Mouse (Mus musculus): ENCODE data around the gene Pdc.
"Not testable (repeated sequence)": the region's sequence is repeated elsewhere in the genome, so short reads cannot be mapped to it uniquely, and the experiment has no call there.

The Pdc gene

GRCm38 (mm10) chr1:150319205-150319604 is at the start of gene Pdc:
Gene Pdc, plus strand, starts transcription at chr1:150319417.
- no peak for DNase-seq (ENCODE audit: low spot score in 2 of 2)

- DNase-seq (ENCODE audit: low spot score in 2 of 2): not testable (repeated sequence)
Measured at GRCm38 (mm10) chr1:150294051-150294450, 25.2 kb upstream of the Pdc start.

GRCm38 (mm10) chr1:150307599-150307998 is 11.6 kb upstream of the Pdc start:
- peak in 1 of 2 experiments; percentile 31 for DNase-seq (ENCODE audit: low spot score in 2 of 2)

- no peak for DNase-seq (ENCODE audit: low spot score in 2 of 2)
Measured at GRCm38 (mm10) chr1:150335111-150335510, 15.9 kb downstream of the Pdc start.

GRCm38 (mm10) chr1:150360864-150361263 is 41.6 kb downstream of the Pdc start:
- DNase-seq (ENCODE audit: low spot score in 2 of 2): no peak

- no peak for DNase-seq (ENCODE audit: low spot score in 2 of 2)
Measured at GRCm38 (mm10) chr1:150372895-150373294, 53.7 kb downstream of the Pdc start.

- no peak for DNase-seq (ENCODE audit: low spot score in 2 of 2)
Measured at GRCm38 (mm10) chr1:150374247-150374646, 55.0 kb downstream of the Pdc start.
